Mouse (Mus musculus): ENCODE results near the gene Zfyve26.

GRCm38 (mm10) chr12:79254975-79255374 lies 41.1 kb downstream of the Zfyve26 start:
- TF ChIP-seq POLR2A (IDR thresholded peaks at IDR 0.05; ENCODE audit: low read depth, low read length), result no peak
- TF ChIP-seq CTCF (IDR thresholded peaks at IDR 0.05; ENCODE audit: extremely low read depth, insufficient read depth, insufficient read length, insufficient replicate concordance), result no peak

Measured in spleen, adult 2 months (tissue).